ENCODE assay signal across 37 mouse cellular contexts in the genomic region with DNA sequence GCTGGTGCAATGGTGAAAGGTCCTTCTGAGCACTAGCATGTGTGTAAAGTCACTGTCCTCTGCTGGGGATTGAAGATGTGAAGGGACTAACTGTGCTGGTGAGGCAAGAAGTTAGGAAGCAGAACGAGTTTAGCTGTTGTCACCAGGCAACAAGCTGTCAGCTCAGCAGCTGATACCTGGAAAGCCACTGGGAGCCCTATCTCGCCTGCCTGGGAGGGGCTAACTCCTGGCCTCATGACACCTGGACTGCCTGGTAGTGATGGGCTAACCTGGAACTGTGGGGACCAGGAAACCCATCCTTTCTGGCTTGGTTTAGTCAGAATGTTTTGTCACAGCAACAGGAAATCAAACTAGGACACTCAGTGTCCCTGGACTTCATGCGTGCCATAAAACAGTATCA. TPM values are rescaled to one million over a fixed set of nuclear protein-coding genes. Genes with fewer than 3 reads are reported as not detected.
"Had no signal": no experiment of that assay in that cellular context is flagged by ENCODE, and none has a peak within 500 bp of the region (broad histone marks: within the 10 kb centered on the region; RNA-seq: fewer than 3 reads in every experiment).

No protein-coding gene starts in this region.

- H3K36me3 ChIP-seq: heart, embryonic 12.5 days; heart, embryonic 13.5 days; heart, embryonic 15.5 days; hindbrain, embryonic 10.5 days; hindbrain, embryonic 12.5 days; hindbrain, embryonic 13.5 days; hindbrain, embryonic 15.5 days; intestine, embryonic 15.5 days; kidney, embryonic 15.5 days had no signal

- H3K4me3 ChIP-seq: heart, embryonic 12.5 days; heart, embryonic 13.5 days; heart, embryonic 15.5 days; hindbrain, embryonic 10.5 days; hindbrain, embryonic 12.5 days; hindbrain, embryonic 13.5 days; hindbrain, embryonic 15.5 days; intestine, embryonic 15.5 days; kidney, embryonic 15.5 days; layer of hippocampus, adult 2 months; left cerebral cortex, adult 2 months had no signal

- H3K9ac ChIP-seq: heart, embryonic 12.5 days; heart, embryonic 13.5 days; heart, embryonic 15.5 days; hindbrain, embryonic 12.5 days; hindbrain, embryonic 13.5 days; hindbrain, embryonic 14.5 days; hindbrain, embryonic 15.5 days; intestine, embryonic 15.5 days; kidney, embryonic 15.5 days had no signal

- DNase-seq: heart, postnatal 10 days; heart, postnatal 14 days; heart, postnatal 36 days; heart, postnatal 4 days; kidney, adult 11 months; kidney, adult 18-20 months; kidney, adult 2 months; kidney, adult 8-10 months; kidney, adult 9 months; kidney, postnatal 10 days; kidney, postnatal 14 days; kidney, postnatal 25 days; kidney, postnatal 36 days; kidney, postnatal 4 days; layer of hippocampus, adult 9-11 months; layer of hippocampus, postnatal 36 days had no signal

- H3K27ac ChIP-seq: heart, embryonic 13.5 days; heart, embryonic 15.5 days; hindbrain, embryonic 10.5 days; hindbrain, embryonic 12.5 days; hindbrain, embryonic 13.5 days; hindbrain, embryonic 14.5 days; hindbrain, embryonic 15.5 days; hindbrain, postnatal 0 days; intestine, embryonic 15.5 days; kidney, embryonic 15.5 days; kidney, postnatal 0 days; left cerebral cortex, adult 2 months had no signal

- H3K9me3 ChIP-seq: heart, embryonic 12.5 days; heart, embryonic 15.5 days; hindbrain, embryonic 10.5 days; hindbrain, embryonic 12.5 days; hindbrain, embryonic 13.5 days; hindbrain, embryonic 15.5 days; intestine, embryonic 15.5 days; kidney, embryonic 15.5 days had no signal

- ATAC-seq: hindbrain, embryonic 16.5 days; hindbrain, postnatal 0 days; inflammation-experienced regulatory T-cells, adult 6 months; intestine, embryonic 15.5 days; intestine, embryonic 16.5 days; intestine, postnatal 0 days had no signal

- H3K4me2 ChIP-seq: heart, embryonic 12.5 days; heart, embryonic 13.5 days; heart, embryonic 15.5 days; hindbrain, embryonic 12.5 days; hindbrain, embryonic 13.5 days; hindbrain, embryonic 14.5 days; hindbrain, embryonic 15.5 days; intestine, embryonic 15.5 days; kidney, embryonic 15.5 days had no signal

RNA-seq across cellular contexts. Expression of a gene that starts 41.0 kb away (rescaled TPM):
- total RNA-seq: heart, adult 8-10 months; heart, postnatal 10 days; heart, postnatal 25 days; heart, postnatal 36 days; heart, postnatal 4 days had no signal
- polyA plus RNA-seq: heart, embryonic 12.5 days; heart, postnatal 0 days had no signal
